Mouse (Mus musculus): Measurements from ENCODE around the gene Spats2l.

DNA sequence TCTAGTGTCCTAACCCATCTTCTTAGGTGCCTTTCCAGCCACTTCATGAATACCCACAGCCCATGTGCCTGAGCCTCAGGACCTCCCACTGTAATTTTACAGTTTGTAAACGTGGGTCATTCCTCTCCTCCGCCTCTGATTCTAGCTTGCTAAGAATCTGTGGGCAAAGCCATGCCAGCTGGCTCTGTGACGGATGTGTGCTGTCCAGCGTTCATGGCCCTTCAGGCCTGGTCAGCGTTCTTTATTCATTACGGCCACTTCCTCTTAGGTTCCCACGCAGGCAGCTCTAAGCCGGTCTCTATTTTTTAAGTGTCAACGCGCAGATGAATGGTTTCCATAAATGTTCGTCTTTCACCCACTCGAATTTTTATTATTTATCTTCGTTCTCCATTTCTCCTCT, 94.7 kb downstream of the Spats2l start:
- TF ChIP-seq CTCF (IDR thresholded peaks at IDR 0.05 in 2 of 3, conservative IDR thresholded peaks at IDR 0.05 in 1 of 3; ENCODE audit: control insufficient read depth in 1 of 3, insufficient read depth in 1 of 3, low read depth in 2 of 3, low read length in 3 of 3, poor library complexity in 1 of 3, severe bottlenecking in 1 of 3), result no peak
- no peak for TF ChIP-seq ZNF384 (IDR thresholded peaks at IDR 0.05; ENCODE audit: low read depth, low read length)
- TF ChIP-seq USF1 (IDR thresholded peaks at IDR 0.05; ENCODE audit: low read depth, low read length), result no peak
- TF ChIP-seq ZC3H11A (IDR thresholded peaks at IDR 0.05; ENCODE audit: low read depth, low read length), result no peak
- TF ChIP-seq POLR2A (IDR thresholded peaks at IDR 0.05; ENCODE audit: control insufficient read depth in 1 of 2, insufficient read depth in 1 of 2, low read depth in 1 of 2, low read length in 2 of 2, poor library complexity in 1 of 2), result no peak
- no peak for TF ChIP-seq MAX (IDR thresholded peaks at IDR 0.05; ENCODE audit: low read length)
- TF ChIP-seq EP300 (IDR thresholded peaks at IDR 0.05; ENCODE audit: low read depth in 1 of 2, low read length in 2 of 2), result no peak
- TF ChIP-seq TBP (IDR thresholded peaks at IDR 0.05; ENCODE audit: low read depth, low read length), result no peak
- TF ChIP-seq TCF12 (IDR thresholded peaks at IDR 0.05; ENCODE audit: low read depth, low read length), result no peak
- no peak for TF ChIP-seq JUND (IDR thresholded peaks at IDR 0.05; ENCODE audit: low read depth, low read length)
- TF ChIP-seq MEF2A (IDR thresholded peaks at IDR 0.05; ENCODE audit: extremely low read depth, insufficient replicate concordance, low read depth, low read length, poor library complexity, severe bottlenecking), result no peak
- TF ChIP-seq ELF1 (IDR thresholded peaks at IDR 0.05; ENCODE audit: low read depth, low read length), result no peak
- no peak for TF ChIP-seq USF2 (IDR thresholded peaks at IDR 0.05; ENCODE audit: borderline replicate concordance in 1 of 2, insufficient read depth in 1 of 2, low read depth in 1 of 2, low read length in 2 of 2)
- no peak for TF ChIP-seq CHD2 (IDR thresholded peaks at IDR 0.05; ENCODE audit: low read length)

Measured in MEL (cell line).